Mouse (Mus musculus): ENCODE measurements around the gene Gm49378. TPM values are rescaled to one million over a fixed set of nuclear protein-coding genes. Genes with fewer than 3 reads are reported as not detected.

Gene Gm49378
- polyA plus RNA-seq, 1 experiment from 2014 or later: 3.4 TPM

- H3K27ac ChIP-seq (ENCODE audit: poor library complexity, severe bottlenecking): no peak overlapping the region
- H3K9me3 ChIP-seq (replicated peaks): no peaks in the 10 kb centered on the region
- H3K4me3 ChIP-seq: no peak overlapping the region
- 94% methylated on average over 11 of the region's 11 CpGs for WGBS
- peak overlapping the region; percentile 69 for H3K4me2 ChIP-seq
- H3K9ac ChIP-seq: no peak overlapping the region
- H3K4me1 ChIP-seq (replicated peaks): peaks cover 4% of the 10 kb centered on the region
- ATAC-seq (ENCODE audit: insufficient number of reproducible peaks, low FRiP score): no peak
- no peaks in the 10 kb centered on the region for H3K27me3 ChIP-seq (replicated peaks)
- H3K36me3 ChIP-seq: peaks cover 84% of the 10 kb centered on the region
Measured at GRCm38 (mm10) chr14:55604823-55605222, 32.9 kb downstream of the Gm49378 start.

GRCm38 (mm10) chr14:55603633-55604576 lies 33.8 kb downstream of the Gm49378 start:
- Histone ChIP-seq H3K9ac (peak overlapping the region; percentile 66), H3K4me1 (replicated peaks) (peaks cover 4% of the 10 kb centered on the region), H3K4me3 (peak overlapping the region; percentile 46), H3K27me3 (replicated peaks) (no peaks in the 10 kb centered on the region), H3K9me3 (replicated peaks) (no peaks in the 10 kb centered on the region), H3K27ac (ENCODE audit: poor library complexity, severe bottlenecking) (peak overlapping the region; percentile 68), H3K4me2 (peak overlapping the region; percentile 69), H3K36me3 (peaks cover 84% of the 10 kb centered on the region)
- ATAC-seq (ENCODE audit: insufficient number of reproducible peaks, low FRiP score): peak; percentile 90
- WGBS: 15% methylated on average over 19 of the region's 19 CpGs

GRCm38 (mm10) chr14:55603271-55603632 lies 34.4 kb downstream of the Gm49378 start, which contains the start of gene Irf9:
Gene Irf9 (plus strand): TSS chr14:55603571.
- Histone ChIP-seq H3K4me3 (peak within 1 kb of the TSS; percentile 46), H3K9ac (peak within 1 kb of the TSS; percentile 66), H3K4me1 (replicated peaks) (peaks cover 4% of the 10 kb centered on the region), H3K27me3 (replicated peaks) (no peaks in the 10 kb centered on the region), H3K27ac (ENCODE audit: poor library complexity, severe bottlenecking) (peak within 1 kb of the TSS; percentile 68), H3K9me3 (replicated peaks) (no peaks in the 10 kb centered on the region), H3K4me2 (peak within 1 kb of the TSS; percentile 69), H3K36me3 (peaks cover 84% of the 10 kb centered on the region)
- WGBS: 86% methylated on average over 7 of the region's 7 CpGs
- no peak for ATAC-seq (ENCODE audit: insufficient number of reproducible peaks, low FRiP score)

GRCm38 (mm10) chr14:55598521-55599390 lies 38.9 kb downstream of the Gm49378 start:
- no peak overlapping the region for H3K27ac ChIP-seq (ENCODE audit: poor library complexity, severe bottlenecking)
- no peak overlapping the region for H3K9ac ChIP-seq
- H3K4me1 ChIP-seq (replicated peaks): 0 out of 2 replicates have a peak, but pooled peaks cover under 1% of the 10 kb centered on the region
- H3K36me3 ChIP-seq: peaks cover 93% of the 10 kb centered on the region
- no peak overlapping the region for H3K4me2 ChIP-seq
- whole genome bisulfite sequencing: 91% methylated on average over 21 of the region's 21 CpGs
- H3K27me3 ChIP-seq (replicated peaks): no peaks in the 10 kb centered on the region
- no peaks in the 10 kb centered on the region for H3K9me3 ChIP-seq (replicated peaks)
- ATAC-seq (ENCODE audit: insufficient number of reproducible peaks, low FRiP score): no peak
- no peak overlapping the region for H3K4me3 ChIP-seq

GRCm38 (mm10) chr14:55596036-55596690 lies 41.5 kb downstream of the Gm49378 start:
- no peak overlapping the region for H3K4me3 ChIP-seq
- no peak overlapping the region for H3K27ac ChIP-seq (ENCODE audit: poor library complexity, severe bottlenecking)

GRCm38 (mm10) chr14:55592226-55592625 lies 45.5 kb downstream of the Gm49378 start:
- Histone ChIP-seq H3K27ac (ENCODE audit: poor library complexity, severe bottlenecking) (peak overlapping the region; percentile 98), H3K9ac (peak overlapping the region; percentile 95), H3K4me1 (replicated peaks) (peaks cover 25% of the 10 kb centered on the region), H3K9me3 (replicated peaks) (no peaks in the 10 kb centered on the region), H3K36me3 (peaks cover 44% of the 10 kb centered on the region), H3K4me3 (peak overlapping the region; percentile 98), H3K4me2 (peak overlapping the region; percentile 95), H3K27me3 (replicated peaks) (no peaks in the 10 kb centered on the region)
- WGBS: 8% methylated on average over 16 of the region's 16 CpGs
- ATAC-seq (ENCODE audit: insufficient number of reproducible peaks, low FRiP score): no peak

More at GRCm38 (mm10) chr14:55596036-55596690, 41.5 kb downstream of the Gm49378 start:
- 82% methylated on average over 13 of the region's 13 CpGs for whole genome bisulfite sequencing
- no peak for ATAC-seq (ENCODE audit: insufficient number of reproducible peaks, low FRiP score)
- 0 out of 2 replicates have a peak overlapping the region, but pooled peaks have one; percentile 12 for H3K4me2 ChIP-seq
- H3K36me3 ChIP-seq: peaks cover 71% of the 10 kb centered on the region
- H3K9ac ChIP-seq: no peak overlapping the region
- H3K27me3 ChIP-seq (replicated peaks): no peaks in the 10 kb centered on the region
- H3K4me1 ChIP-seq (replicated peaks): peaks cover 18% of the 10 kb centered on the region
- no peaks in the 10 kb centered on the region for H3K9me3 ChIP-seq (replicated peaks)

GRCm38 (mm10) chr14:55591331-55591891 lies 46.3 kb downstream of the Gm49378 start, which contains the start of gene Rnf31:
Gene Rnf31 (plus strand): TSS chr14:55591708.
- Histone ChIP-seq H3K9ac (peak within 1 kb of the TSS; percentile 95), H3K27me3 (replicated peaks) (no peaks in the 10 kb centered on the region), H3K4me3 (peak within 1 kb of the TSS; percentile 98), H3K9me3 (replicated peaks) (no peaks in the 10 kb centered on the region), H3K4me2 (peak within 1 kb of the TSS; percentile 95), H3K4me1 (replicated peaks) (peaks cover 25% of the 10 kb centered on the region), H3K27ac (ENCODE audit: poor library complexity, severe bottlenecking) (peak within 1 kb of the TSS; percentile 98), H3K36me3 (peaks cover 41% of the 10 kb centered on the region)
- peak; percentile 90 for ATAC-seq (ENCODE audit: insufficient number of reproducible peaks, low FRiP score)
- under 1% methylated on average over 33 of the region's 33 CpGs for WGBS

- Histone ChIP-seq H3K36me3 (peaks cover 35% of the 10 kb centered on the region), H3K4me2 (peak within 1 kb of the TSS; percentile 95), H3K9me3 (replicated peaks) (no peaks in the 10 kb centered on the region), H3K27ac (ENCODE audit: poor library complexity, severe bottlenecking) (peak within 1 kb of the TSS; percentile 98), H3K27me3 (replicated peaks) (no peaks in the 10 kb centered on the region), H3K9ac (peak within 1 kb of the TSS; percentile 95), H3K4me1 (replicated peaks) (peaks cover 26% of the 10 kb centered on the region), H3K4me3 (peak within 1 kb of the TSS; percentile 98)
- WGBS: under 1% methylated on average over 22 of the region's 22 CpGs
- ATAC-seq (ENCODE audit: insufficient number of reproducible peaks, low FRiP score): peak; percentile 95
Measured at GRCm38 (mm10) chr14:55590748-55591330, 46.9 kb downstream of the Gm49378 start, which contains the start of gene Psme2. Gene Psme2 (minus strand): TSS chr14:55591113.

GRCm38 (mm10) chr14:55589771-55590448 lies 47.8 kb downstream of the Gm49378 start:
- H3K4me2 ChIP-seq: peak overlapping the region; percentile 95
- peak overlapping the region; percentile 98 for H3K4me3 ChIP-seq
- peak overlapping the region; percentile 98; the same call in 1 of the 2 replicates for H3K27ac ChIP-seq (ENCODE audit: poor library complexity, severe bottlenecking)
- H3K27me3 ChIP-seq (replicated peaks): no peaks in the 10 kb centered on the region
- no peaks in the 10 kb centered on the region for H3K9me3 ChIP-seq (replicated peaks)
- WGBS: 86% methylated on average over 11 of the region's 11 CpGs
- peaks cover 31% of the 10 kb centered on the region for H3K4me1 ChIP-seq (replicated peaks)
- no peak for ATAC-seq (ENCODE audit: insufficient number of reproducible peaks, low FRiP score)
- H3K9ac ChIP-seq: peak overlapping the region; percentile 77
- peaks cover 26% of the 10 kb centered on the region for H3K36me3 ChIP-seq
